Mouse (Mus musculus) brown adipose tissue, adult 24 weeks (tissue): ENCODE data around the gene Safb. TPM values are rescaled to one million over a fixed set of nuclear protein-coding genes. Genes with fewer than 3 reads are reported as not detected.

Experiments used
- H3K27ac ChIP-seq: fragments of 200-500 bp; replicated peaks from 2 replicates; pipeline ENCODE4 v1.5.1; 2012; ENCODE audit warnings: low read depth, mild to moderate bottlenecking, low read length
- H3K4me1 ChIP-seq: fragments of 200-500 bp; 2 replicates; pipeline ENCODE4 v1.6.1; 2012; ENCODE audit warnings: low read length, mixed read lengths; ENCODE audit not compliant: control insufficient read depth, insufficient read depth, insufficient read length
- H3K4me3 ChIP-seq: fragments of 200-500 bp; 2 replicates; pipeline ENCODE4 v1.5.1; 2012; ENCODE audit warnings: low read depth, mild to moderate bottlenecking, low read length, moderate library complexity; ENCODE audit not compliant: insufficient read depth
- polyA plus RNA-seq: library from polyadenylated mRNA; stranded (reverse); fragments of >200 nt; gene quantifications from 2 replicates; pipeline ENCODE4 v1.2.4, GENCODE M21; 2012; ENCODE audit not compliant: missing spikeins, insufficient read depth, insufficient read length

Gene Safb
- polyA plus RNA-seq, 1 experiment = 38.6 TPM

DNA sequence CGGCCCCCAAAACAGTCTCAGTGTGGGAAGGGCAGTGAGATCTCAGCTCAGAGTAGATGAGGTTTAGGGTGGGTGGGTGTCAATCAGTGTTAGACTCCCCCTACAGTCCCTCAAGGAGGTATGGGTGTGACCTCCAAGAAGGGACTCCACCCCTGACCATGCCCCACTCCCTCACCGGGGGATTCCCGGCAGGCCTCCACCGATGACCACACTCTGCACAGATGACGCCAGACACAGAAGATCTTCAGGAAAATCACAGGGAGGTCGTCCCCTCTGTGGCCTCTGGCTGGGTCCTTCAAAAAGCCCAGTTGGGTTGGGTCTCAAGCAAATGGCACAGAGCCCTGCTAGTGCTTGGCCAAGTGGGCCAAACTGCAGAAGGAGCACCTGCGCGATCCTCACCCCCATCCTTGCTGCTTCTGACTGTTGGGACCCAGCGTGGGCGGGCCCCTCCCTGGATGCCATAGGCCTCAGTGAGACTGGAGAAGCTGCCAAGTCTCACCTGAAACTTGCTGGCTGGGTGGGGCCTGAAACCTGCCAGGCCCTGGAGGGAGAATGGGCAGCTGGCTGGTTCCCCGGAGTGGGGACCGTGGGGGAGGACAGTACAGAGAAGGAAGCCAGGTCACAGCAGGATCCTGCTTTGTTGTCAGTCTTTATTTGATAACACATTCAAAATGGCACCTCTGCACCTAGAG, 33.7 kb upstream of the Safb start:
- no peak overlapping the region for H3K27ac ChIP-seq
- no peaks in the 10 kb centered on the region for H3K4me1 ChIP-seq
- H3K4me3 ChIP-seq = no peak overlapping the region

- Histone ChIP-seq H3K4me1 (no peaks in the 10 kb centered on the region), H3K4me3 (no peak overlapping the region)
These were observed 32.6 kb upstream of the Safb start for GRCm38 (mm10) chr17:56551841-56552581.

DNA sequence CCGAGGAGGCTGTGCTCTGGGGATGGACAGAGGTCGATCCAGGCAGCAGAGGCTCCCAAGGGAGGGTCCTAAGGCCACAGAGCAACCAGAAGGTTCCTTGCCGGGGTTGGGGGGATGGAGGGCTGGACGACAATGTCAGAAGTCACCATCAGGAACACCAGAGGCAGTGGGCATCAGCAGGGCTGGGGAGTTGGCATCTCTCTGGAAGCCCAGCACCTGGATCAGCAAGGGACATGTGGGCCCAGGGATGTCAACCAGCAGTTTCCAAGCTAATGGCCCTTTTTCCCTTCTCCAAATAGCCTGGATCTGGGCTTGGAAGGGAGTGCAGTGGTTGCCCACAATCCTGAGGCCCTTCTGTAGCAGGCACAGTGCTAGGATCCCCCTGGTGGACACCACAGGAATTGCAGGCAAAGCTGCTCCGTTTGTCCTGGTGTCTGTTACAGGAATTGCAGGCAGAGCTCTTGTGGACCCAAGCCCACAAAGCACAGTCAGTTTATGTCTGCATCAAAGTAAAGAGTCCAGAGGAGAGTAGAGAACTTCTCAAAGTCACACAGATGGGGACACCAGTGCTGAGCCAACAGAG, 31.8 kb upstream of the Safb start:
- H3K4me3 ChIP-seq = no peak overlapping the region

More at GRCm38 (mm10) chr17:56551841-56552581, 32.6 kb upstream of the Safb start:
- H3K27ac ChIP-seq = no peak overlapping the region

GRCm38 (mm10) chr17:56554122-56554551, 30.5 kb upstream of the Safb start, which contains the start of gene Gm20219:
Gm20219 (minus strand) TSS chr17:56554387.
- H3K4me3 ChIP-seq = no peak within 1 kb of the TSS

More for the DNA sequence above, 31.8 kb upstream of the Safb start:
- Histone ChIP-seq H3K4me1 (no peaks in the 10 kb centered on the region), H3K27ac (no peak overlapping the region)

GRCm38 (mm10) chr17:56558448-56558847, 26.2 kb upstream of the Safb start:
- Histone ChIP-seq H3K4me1 (no peaks in the 10 kb centered on the region), H3K4me3 (no peak overlapping the region), H3K27ac (no peak overlapping the region)

More at GRCm38 (mm10) chr17:56554122-56554551, 30.5 kb upstream of the Safb start, which contains the start of gene Gm20219:
- H3K4me1 ChIP-seq = no peaks in the 10 kb centered on the region
- H3K27ac ChIP-seq = no peak within 1 kb of the TSS

- Histone ChIP-seq H3K4me3 (no peak overlapping the region), H3K27ac (no peak overlapping the region), H3K4me1 (no peaks in the 10 kb centered on the region)
These were observed 25.2 kb upstream of the Safb start for GRCm38 (mm10) chr17:56559386-56559785.

- Histone ChIP-seq H3K27ac (no peak overlapping the region), H3K4me3 (no peak overlapping the region), H3K4me1 (no peaks in the 10 kb centered on the region)
These were observed 24.5 kb upstream of the Safb start for GRCm38 (mm10) chr17:56560131-56560530.

DNA sequence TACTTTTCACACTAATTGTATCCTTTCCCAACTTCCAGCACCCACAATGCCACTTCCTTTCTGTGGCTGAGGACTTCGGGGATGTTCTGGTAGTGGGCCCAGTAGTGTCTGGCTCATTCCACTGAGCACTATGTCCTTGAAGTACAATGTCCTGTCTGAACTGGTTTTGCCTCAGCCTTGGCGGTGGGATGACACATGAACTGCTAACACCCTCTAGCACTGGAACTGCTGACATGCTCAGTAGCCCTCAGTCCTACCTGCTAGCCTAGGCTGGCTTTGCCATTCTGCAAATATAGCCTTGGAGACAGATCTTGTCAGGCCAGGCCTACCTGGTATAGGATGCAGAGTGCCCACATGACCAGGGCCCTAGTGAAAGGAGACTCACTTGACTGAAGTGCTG, 22.8 kb upstream of the Safb start:
- no peak overlapping the region for H3K27ac ChIP-seq
- H3K4me1 ChIP-seq = no peaks in the 10 kb centered on the region
- H3K4me3 ChIP-seq = no peak overlapping the region

- H3K4me1 ChIP-seq = no peaks in the 10 kb centered on the region
- no peak overlapping the region for H3K27ac ChIP-seq
- no peak overlapping the region for H3K4me3 ChIP-seq
These were observed 18.3 kb upstream of the Safb start for GRCm38 (mm10) chr17:56566293-56566692.

DNA sequence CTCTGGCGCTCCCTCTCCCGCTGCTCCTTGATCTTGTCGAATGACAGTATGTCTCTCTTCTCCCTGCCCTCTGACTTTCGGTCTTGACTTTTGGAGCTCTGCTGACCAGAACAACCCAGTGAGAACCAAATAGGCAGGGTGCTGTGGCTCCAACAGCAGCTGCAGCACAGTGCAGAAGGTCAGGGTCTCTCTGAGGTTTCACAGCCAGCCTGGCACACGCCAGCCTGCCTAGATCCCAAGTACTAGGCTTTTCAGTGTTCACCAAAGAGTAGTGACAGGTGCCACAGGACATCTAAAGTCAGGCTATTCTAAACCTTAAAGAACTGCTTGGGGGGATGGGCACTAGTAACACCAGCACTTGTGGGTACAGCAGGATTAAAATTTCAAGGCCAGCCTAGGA, 17.7 kb upstream of the Safb start:
- Histone ChIP-seq H3K27ac (no peak overlapping the region), H3K4me3 (no peak overlapping the region), H3K4me1 (no peaks in the 10 kb centered on the region)

- H3K27ac ChIP-seq = no peak overlapping the region
These were observed 17.3 kb upstream of the Safb start for GRCm38 (mm10) chr17:56567370-56567769.

DNA sequence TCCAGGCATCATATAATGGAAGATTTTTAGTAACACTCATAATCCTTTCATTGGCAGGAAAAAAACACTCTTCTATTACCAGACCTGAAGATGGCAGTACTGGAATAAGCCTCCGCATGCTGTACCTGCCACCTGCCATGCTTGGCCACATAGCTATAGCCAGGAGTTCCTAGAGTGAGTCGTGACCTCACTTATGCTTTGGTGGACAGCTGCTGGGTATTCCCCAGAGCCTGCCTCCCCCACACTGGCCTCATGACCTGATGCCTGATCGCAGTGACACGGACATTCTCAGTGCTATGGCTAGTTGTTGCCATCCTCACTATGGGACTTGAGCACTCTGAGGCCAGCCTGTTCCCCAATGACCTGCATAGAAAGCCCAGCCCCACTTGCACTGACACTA, 14.3 kb upstream of the Safb start:
- H3K4me1 ChIP-seq = no peaks in the 10 kb centered on the region
- H3K27ac ChIP-seq = no peak overlapping the region
- no peak overlapping the region for H3K4me3 ChIP-seq

More at GRCm38 (mm10) chr17:56567370-56567769, 17.3 kb upstream of the Safb start:
- no peaks in the 10 kb centered on the region for H3K4me1 ChIP-seq
- H3K4me3 ChIP-seq = no peak overlapping the region

- no peaks in the 10 kb centered on the region for H3K4me1 ChIP-seq
- H3K27ac ChIP-seq = no peak overlapping the region
- no peak overlapping the region for H3K4me3 ChIP-seq
These were observed 12.5 kb upstream of the Safb start for GRCm38 (mm10) chr17:56572154-56572553.

DNA sequence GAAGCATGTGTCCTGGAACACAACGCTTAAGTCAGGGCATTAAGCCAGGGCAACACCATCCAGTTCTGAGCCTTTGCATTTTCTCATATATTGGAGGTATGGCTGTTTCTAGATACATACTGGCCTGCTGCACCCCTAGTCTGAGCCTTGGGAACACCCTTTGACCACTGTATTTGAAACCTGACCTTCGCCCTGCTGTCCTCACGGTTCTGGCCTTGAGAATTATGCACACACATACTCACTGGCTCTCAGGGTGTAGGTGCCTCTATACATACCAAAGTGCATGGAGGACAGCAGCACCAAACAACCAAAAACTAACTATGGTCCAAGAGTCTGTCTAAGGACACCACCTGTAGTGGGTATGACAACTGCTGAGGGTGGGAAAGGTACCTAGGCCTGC, 11.7 kb upstream of the Safb start:
- H3K4me1 ChIP-seq = no peaks in the 10 kb centered on the region
- H3K4me3 ChIP-seq = no peak overlapping the region
- no peak overlapping the region for H3K27ac ChIP-seq

GRCm38 (mm10) chr17:56583071-56583470, 1.6 kb upstream of the Safb start:
- Histone ChIP-seq H3K27ac (0 out of 2 replicates have a peak overlapping the region, but pooled peaks have one; percentile 28), H3K4me3 (peak overlapping the region; percentile 81), H3K4me1 (peaks cover 13% of the 10 kb centered on the region)
